Mouse (Mus musculus) hindbrain, embryonic 12.5 days (tissue): ENCODE measurements around the gene Prkcd. TPM values are rescaled to one million over a fixed set of nuclear protein-coding genes. Genes with fewer than 3 reads are reported as not detected.
A peak's percentile ranks its signal among the peaks of the same experiment; 100 is the strongest.

Experiments used
- ATAC-seq: fragments of 200-750 bp; cut with Nextera tagmentation; 2 replicates; pipeline ENCODE4 v1.8.0; 2017; ENCODE audit warnings: moderate TSS enrichment; ENCODE audit not compliant: low FRiP score
- H3K27ac ChIP-seq: fragments of 300-500 bp; sonication (generic); 2 replicates; pipeline ENCODE4 v1.5.1; 2016; ENCODE audit warnings: mild to moderate bottlenecking
- H3K27me3 ChIP-seq: fragments of 300-500 bp; sonication (generic); 2 replicates; pipeline ENCODE4 v1.6.1; 2016; ENCODE audit warnings: mild to moderate bottlenecking
- H3K36me3 ChIP-seq: fragments of 300-500 bp; sonication (generic); 2 replicates; pipeline ENCODE4 v1.6.1; 2016; ENCODE audit warnings: mild to moderate bottlenecking
- H3K4me1 ChIP-seq: fragments of 300-500 bp; sonication (generic); 2 replicates; pipeline ENCODE4 v1.6.1; 2016
- H3K4me2 ChIP-seq: fragments of 300-500 bp; sonication (generic); replicated peaks from 2 replicates; pipeline ENCODE4 v1.6.1; 2016; ENCODE audit warnings: mild to moderate bottlenecking
- H3K4me3 ChIP-seq: fragments of 300-500 bp; sonication (generic); 2 replicates; pipeline ENCODE4 v1.5.1; 2016; ENCODE audit warnings: mild to moderate bottlenecking
- H3K9ac ChIP-seq: fragments of 300-500 bp; sonication (generic); 2 replicates; pipeline ENCODE4 v1.6.1; 2016; ENCODE audit warnings: mild to moderate bottlenecking, moderate library complexity
- H3K9me3 ChIP-seq: fragments of 300-500 bp; sonication (generic); replicated peaks from 2 replicates; pipeline ENCODE4 v1.6.1; 2016; ENCODE audit warnings: mild to moderate bottlenecking
- WGBS: fragments of 180-500 bp; shearing (Covaris S2); methylation state at CpG from one replicate; pipeline ENCODE4 v1.1.7; 2016; 5-methylcytosine and 5-hydroxymethylcytosine counted together
- polyA plus RNA-seq: library from polyadenylated mRNA; unstranded; fragments of >200 nt; fragmentation: Nextera tagmentation; extraction: Ambion mirVana; gene quantifications from 2 replicates; pipeline ENCODE4 v1.2.1, GENCODE M21; 2016

Prkcd gene
- polyA plus RNA-seq, 1 experiment from 2014 or later, result 44.2 TPM

DNA sequence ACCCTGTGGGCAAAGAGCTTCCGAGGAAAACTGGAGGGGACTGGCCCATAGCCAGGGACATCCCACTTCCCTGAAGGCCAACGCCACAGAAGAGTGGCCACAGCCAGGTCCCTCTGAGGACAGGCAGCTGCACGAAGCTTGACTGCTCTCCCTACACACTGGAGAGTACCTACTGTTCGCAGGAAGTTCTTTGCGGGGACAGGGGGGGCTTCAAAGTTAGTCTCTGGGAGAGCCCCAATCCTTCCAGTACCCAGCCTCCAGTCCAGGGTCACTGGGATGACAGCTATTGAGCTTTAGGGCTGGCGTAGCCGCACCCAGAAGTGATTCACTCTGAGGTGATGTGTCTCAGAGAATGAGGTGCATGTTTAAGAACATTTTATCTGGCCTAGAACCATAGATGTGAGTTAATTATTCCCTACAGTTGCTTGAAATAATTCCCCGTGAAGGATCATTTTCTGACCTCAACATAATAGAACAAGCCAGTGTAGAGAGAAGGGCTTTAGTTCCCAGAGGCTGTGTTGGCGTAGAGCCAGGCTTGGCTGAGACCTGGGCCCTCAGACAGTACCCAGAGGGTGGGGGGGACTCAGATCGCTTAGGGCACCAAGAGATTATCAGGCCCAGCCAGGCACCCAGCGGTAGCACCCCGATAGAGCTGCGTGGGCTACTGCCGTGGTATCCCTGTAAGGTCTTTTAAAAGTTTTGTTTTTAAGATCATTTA, 64.4 kb downstream of the Prkcd start:
- 85% methylated on average over 14 of the region's 14 CpGs for WGBS
- no peak overlapping the region for H3K4me2 ChIP-seq
- ATAC-seq, result peak; percentile 74; the same call in 1 of the 2 replicates
- H3K27ac ChIP-seq, result peak overlapping the region; percentile 55; the same call in 1 of the 2 replicates
- H3K9me3 ChIP-seq, result no peaks in the 10 kb centered on the region
- H3K36me3 ChIP-seq, result peaks cover 74% of the 10 kb centered on the region
- H3K4me1 ChIP-seq, result no peaks in the 10 kb centered on the region; the same call in 1 of the 2 replicates
- H3K9ac ChIP-seq, result no peak overlapping the region
- no peaks in the 10 kb centered on the region for H3K27me3 ChIP-seq
- H3K4me3 ChIP-seq, result no peak overlapping the region

DNA sequence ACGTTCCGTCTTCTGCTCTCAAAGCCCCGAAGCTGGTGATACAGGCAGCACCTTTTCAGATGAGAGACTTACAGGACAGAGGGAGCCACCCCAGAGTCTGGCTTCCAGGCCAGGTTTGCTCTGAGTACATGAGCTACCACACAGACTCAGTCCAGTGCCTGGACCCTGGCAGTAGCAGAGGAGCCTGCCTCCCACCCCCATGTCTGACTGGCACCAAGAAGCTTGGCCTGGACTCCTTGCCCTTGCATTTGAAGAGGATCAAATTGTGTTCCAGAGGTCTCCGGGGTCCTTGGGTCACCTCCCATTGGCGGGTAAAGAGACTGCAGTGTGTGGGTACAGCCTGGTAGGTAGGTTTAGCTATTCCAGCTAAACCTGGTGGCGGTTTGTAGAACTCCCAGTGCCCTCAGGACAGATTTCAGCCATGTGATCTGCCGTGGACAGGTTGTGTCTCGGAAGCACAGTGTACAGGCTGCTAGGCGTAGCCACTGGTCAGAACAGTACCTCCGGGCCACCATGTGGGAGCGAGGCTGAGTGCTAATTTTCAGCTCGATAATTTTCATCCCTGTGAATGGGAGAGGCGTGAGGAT, 65.1 kb downstream of the Prkcd start:
- Histone ChIP-seq H3K27me3 (no peaks in the 10 kb centered on the region), H3K9ac (no peak overlapping the region), H3K27ac (peak overlapping the region; percentile 55; the same call in 1 of the 2 replicates), H3K36me3 (peaks cover 70% of the 10 kb centered on the region), H3K4me3 (no peak overlapping the region), H3K4me2 (no peak overlapping the region), H3K9me3 (no peaks in the 10 kb centered on the region), H3K4me1 (no peaks in the 10 kb centered on the region; the same call in 1 of the 2 replicates)
- WGBS, result 92% methylated on average over 13 of the region's 13 CpGs
- ATAC-seq, result no peak

DNA sequence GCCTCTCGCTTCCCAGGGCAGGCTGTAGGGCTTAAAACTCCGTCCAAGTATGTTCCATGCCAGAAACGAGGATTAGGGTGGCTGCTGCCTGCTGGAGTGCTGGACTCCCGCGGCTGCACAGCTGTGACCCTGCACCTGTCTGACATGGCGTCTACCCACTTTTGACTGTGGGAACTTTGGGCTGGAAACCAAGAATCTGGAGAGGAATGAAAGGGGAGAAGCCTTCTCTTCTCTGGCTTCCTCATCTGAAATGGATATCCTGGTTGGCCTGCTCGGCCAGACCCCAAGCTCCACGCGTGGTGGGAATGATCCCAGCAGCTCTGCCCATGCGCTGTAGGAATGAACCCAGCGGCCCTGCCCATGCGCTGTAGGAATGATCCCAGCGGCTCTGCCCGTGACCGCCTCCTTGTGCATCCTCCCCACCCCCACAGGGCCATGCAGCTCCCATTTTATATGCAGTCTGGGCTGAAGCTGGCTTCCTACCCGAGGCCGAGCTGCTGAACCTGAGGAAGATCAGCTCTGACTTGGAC, 66.6 kb downstream of the Prkcd start:
- no peak overlapping the region for H3K4me2 ChIP-seq
- no peak for ATAC-seq
- H3K36me3 ChIP-seq, result peaks cover 56% of the 10 kb centered on the region
- H3K9ac ChIP-seq, result no peak overlapping the region
- H3K9me3 ChIP-seq, result no peaks in the 10 kb centered on the region
- no peaks in the 10 kb centered on the region; the same call in 1 of the 2 replicates for H3K4me1 ChIP-seq
- WGBS, result 86% methylated on average over 17 of the region's 17 CpGs
- H3K4me3 ChIP-seq, result no peak overlapping the region
- no peak overlapping the region for H3K27ac ChIP-seq
- no peaks in the 10 kb centered on the region for H3K27me3 ChIP-seq

DNA sequence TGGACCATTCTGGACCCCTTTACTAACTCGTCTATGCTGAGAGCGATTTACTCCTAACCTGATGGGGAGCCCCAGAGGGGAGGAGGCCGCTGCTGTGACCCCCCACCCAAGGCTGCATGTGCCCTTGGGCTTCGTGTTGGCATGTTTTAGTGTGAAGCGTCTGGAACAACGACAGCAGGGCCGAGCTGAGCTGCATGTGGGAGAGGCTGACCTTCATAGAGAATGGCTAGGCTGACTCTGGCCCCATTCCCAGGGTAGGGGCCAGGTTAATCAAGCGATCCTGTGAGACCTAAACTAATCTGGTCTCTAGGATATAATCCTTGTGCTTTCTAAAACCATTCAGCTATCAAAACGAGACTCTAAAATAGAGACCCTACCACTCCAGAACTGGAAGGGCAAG, 68.3 kb downstream of the Prkcd start:
- 85% methylated on average over 9 of the region's 9 CpGs for WGBS
- Histone ChIP-seq H3K4me1 (no peaks in the 10 kb centered on the region; the same call in 1 of the 2 replicates), H3K9ac (no peak overlapping the region), H3K27ac (no peak overlapping the region), H3K4me2 (no peak overlapping the region), H3K27me3 (no peaks in the 10 kb centered on the region), H3K9me3 (no peaks in the 10 kb centered on the region), H3K4me3 (no peak overlapping the region), H3K36me3 (peaks cover 42% of the 10 kb centered on the region)
- no peak for ATAC-seq

DNA sequence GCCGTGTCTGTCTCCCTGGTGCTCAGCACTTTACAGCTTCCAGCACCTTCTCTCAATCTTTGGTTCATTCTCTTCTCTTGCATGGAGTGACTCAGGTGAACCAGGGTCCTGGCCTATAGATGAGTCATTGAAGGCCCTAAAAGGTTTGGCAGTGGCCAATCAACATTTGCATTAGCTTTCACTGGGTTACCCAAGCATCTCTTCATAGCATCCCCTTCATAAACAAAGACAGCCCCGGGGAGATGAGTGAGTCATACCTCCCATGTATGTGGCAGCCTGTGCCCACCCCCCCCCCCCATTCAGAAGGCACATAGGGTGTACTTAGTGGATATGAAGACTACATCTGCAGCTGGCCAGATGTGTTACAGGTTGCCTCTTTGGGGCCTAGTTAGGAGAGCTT, 69.4 kb downstream of the Prkcd start:
- ATAC-seq, result no peak
- H3K27me3 ChIP-seq, result no peaks in the 10 kb centered on the region
- no peak overlapping the region for H3K27ac ChIP-seq
- H3K9ac ChIP-seq, result no peak overlapping the region
- no peak overlapping the region for H3K4me2 ChIP-seq
- peaks cover under 1% of the 10 kb centered on the region for H3K4me1 ChIP-seq
- 83% methylated on average over 2 of the region's 2 CpGs for WGBS
- H3K36me3 ChIP-seq, result peaks cover 39% of the 10 kb centered on the region
- H3K4me3 ChIP-seq, result no peak overlapping the region
- H3K9me3 ChIP-seq, result no peaks in the 10 kb centered on the region

DNA sequence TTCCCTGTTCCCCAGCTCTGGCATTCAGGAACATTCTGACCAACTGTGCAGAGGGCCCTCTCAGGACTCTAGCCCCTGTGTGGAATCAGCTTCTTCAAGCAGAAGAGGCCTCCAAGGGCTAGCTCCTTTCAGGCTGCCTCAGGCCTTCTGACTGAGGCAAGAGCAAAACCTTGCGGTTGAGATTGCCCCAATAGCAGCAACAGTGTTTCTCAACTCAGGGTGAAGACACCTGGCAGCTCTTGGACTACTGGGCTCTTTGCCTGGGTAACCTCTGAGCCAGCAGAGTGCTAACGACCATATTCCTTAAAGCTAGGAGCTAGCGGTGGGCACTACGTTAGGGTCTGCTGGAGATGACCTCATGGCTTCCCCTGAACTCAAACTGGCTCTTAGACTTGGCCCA, 72.8 kb downstream of the Prkcd start:
- Histone ChIP-seq H3K9ac (no peak overlapping the region), H3K36me3 (peaks cover 4% of the 10 kb centered on the region), H3K4me2 (no peak overlapping the region), H3K4me3 (no peak overlapping the region), H3K4me1 (peaks cover 26% of the 10 kb centered on the region), H3K27me3 (no peaks in the 10 kb centered on the region), H3K27ac (no peak overlapping the region), H3K9me3 (no peaks in the 10 kb centered on the region)
- 89% methylated on average over 4 of the region's 4 CpGs for WGBS
- no peak for ATAC-seq

DNA sequence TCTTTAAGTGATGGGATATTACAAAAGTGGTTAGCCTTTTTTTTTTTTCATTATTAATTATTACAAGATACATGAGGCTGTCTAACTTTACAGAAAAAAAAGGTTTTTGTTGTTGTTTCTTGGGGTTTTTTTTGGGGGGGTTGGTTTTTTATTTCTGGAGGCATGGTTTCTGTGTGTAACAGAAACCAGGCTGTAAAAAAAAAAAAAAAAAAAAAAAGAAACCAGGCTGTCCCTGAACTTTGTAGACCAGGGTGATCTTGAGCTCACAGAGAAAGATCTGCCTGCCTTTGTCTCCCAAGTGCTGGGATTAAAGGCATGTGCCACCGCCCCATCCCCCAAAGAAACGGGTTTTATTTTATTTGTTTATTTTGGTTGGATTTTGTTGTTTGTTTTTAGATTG, 74.0 kb downstream of the Prkcd start:
- peaks cover 29% of the 10 kb centered on the region for H3K4me1 ChIP-seq
- no peak overlapping the region for H3K4me3 ChIP-seq
- no peaks in the 10 kb centered on the region for H3K27me3 ChIP-seq
- H3K27ac ChIP-seq, result no peak overlapping the region
- H3K9me3 ChIP-seq, result no peaks in the 10 kb centered on the region
- H3K4me2 ChIP-seq, result no peak overlapping the region
- ATAC-seq, result no peak
- peaks cover 3% of the 10 kb centered on the region; the same call in 1 of the 2 replicates for H3K36me3 ChIP-seq
- H3K9ac ChIP-seq, result no peak overlapping the region
- 99% methylated on average over 2 of the region's 2 CpGs for WGBS

DNA sequence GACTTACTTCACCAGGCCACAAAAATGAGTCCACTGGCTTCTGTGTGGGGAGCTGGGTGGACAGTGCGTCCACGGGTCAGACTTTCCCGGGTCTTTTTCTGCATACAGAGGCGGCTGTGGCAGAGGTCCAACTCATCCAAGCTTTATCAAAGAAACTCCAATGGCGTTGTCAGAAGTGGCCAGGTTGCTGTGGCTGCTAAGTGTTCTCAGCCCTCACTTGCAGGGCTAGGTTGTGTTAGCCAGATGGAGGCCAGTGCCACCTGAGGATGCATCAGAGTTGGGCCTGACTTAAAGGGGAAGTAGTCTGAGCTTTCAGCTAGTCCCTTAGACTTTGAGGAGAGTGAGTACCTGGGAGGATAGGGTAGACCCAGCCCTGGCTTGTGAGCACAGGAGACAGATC, 74.5 kb downstream of the Prkcd start:
- ATAC-seq, result no peak
- peak overlapping the region; percentile 12; the same call in 1 of the 2 replicates for H3K4me3 ChIP-seq
- WGBS, result 74% methylated on average over 5 of the region's 5 CpGs

DNA sequence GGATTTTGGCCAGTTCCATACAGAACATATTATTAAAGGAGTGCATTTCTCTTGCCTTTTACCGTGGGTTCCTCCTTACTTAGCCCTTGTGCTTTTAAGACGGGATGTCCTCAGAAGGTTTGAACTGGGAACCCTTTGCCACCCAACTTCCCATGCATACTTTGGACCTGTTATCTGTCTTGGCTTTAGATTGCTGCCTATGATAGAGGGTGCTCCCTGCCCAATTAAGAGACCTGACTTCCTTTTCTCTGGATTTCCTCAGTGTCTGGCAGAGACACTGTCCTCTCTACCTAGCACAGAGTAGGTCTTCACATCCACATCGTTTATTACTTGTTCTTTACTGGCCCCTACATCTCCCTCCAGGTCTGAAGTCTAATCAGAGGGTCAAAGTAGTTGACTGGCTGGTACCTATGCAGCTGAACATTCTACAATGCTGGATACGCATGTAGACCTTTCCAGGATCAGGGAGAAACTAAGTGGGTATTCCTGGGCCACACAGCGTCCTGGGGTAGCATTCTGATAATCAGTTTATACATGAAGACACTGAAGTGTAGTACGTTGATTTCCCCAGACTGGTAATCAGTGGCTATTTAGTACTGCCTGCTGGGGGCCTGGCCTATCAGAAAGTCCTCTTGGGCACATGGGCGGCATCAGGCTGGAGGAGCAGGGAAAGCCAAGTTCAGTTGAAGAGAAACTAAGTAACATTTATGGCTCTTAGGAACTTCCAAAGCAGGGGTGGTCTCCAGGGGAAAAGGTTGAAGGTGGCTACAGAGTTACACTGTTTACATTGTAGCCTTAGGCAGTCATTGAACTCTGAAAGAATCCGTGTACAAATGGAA, 75.6 kb downstream of the Prkcd start:
- Histone ChIP-seq H3K4me2 (peak overlapping the region; percentile 84), H3K9me3 (no peaks in the 10 kb centered on the region), H3K4me1 (peaks cover 29% of the 10 kb centered on the region), H3K27ac (no peak overlapping the region), H3K9ac (peak overlapping the region; percentile 83), H3K36me3 (no peaks in the 10 kb centered on the region; the same call in 1 of the 2 replicates), H3K27me3 (no peaks in the 10 kb centered on the region), H3K4me3 (peak overlapping the region; percentile 64)
- WGBS, result 41% methylated on average over 8 of the region's 8 CpGs
- ATAC-seq, result no peak

More for the DNA sequence above, 74.5 kb downstream of the Prkcd start:
- H3K9me3 ChIP-seq, result no peaks in the 10 kb centered on the region
- H3K9ac ChIP-seq, result no peak overlapping the region
- peaks cover 29% of the 10 kb centered on the region for H3K4me1 ChIP-seq
- H3K36me3 ChIP-seq, result peaks cover 3% of the 10 kb centered on the region; the same call in 1 of the 2 replicates
- H3K27ac ChIP-seq, result no peak overlapping the region
- no peaks in the 10 kb centered on the region for H3K27me3 ChIP-seq
- peak overlapping the region; percentile 84 for H3K4me2 ChIP-seq

DNA sequence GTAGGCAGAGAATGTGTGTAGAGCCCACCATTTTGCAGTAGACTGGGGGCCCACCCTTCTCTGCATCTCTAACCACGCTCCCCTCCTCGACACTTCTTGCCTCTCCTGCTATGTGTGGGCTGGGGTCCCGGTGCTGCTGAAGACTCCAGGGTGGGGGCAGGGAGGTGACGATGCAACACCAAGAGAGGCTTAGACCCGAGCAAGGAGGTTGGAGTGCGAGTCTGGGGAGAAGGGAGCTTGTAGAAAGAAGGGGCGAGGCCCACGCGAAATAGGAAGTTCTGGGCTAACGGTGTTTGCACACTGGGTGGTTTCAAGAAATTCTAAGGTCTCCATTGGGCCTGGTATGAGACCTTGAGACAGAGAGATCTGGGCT, 76.2 kb downstream of the Prkcd start:
- Histone ChIP-seq H3K27me3 (no peaks in the 10 kb centered on the region), H3K4me1 (peaks cover 29% of the 10 kb centered on the region), H3K4me2 (peak overlapping the region; percentile 84), H3K9ac (peak overlapping the region; percentile 83), H3K36me3 (no peaks in the 10 kb centered on the region; the same call in 1 of the 2 replicates), H3K4me3 (peak overlapping the region; percentile 64), H3K9me3 (no peaks in the 10 kb centered on the region), H3K27ac (peak overlapping the region; percentile 88)
- WGBS, result 0% methylated on average over 10 of the region's 10 CpGs
- ATAC-seq, result peak; percentile 9; the same call in 1 of the 2 replicates

DNA sequence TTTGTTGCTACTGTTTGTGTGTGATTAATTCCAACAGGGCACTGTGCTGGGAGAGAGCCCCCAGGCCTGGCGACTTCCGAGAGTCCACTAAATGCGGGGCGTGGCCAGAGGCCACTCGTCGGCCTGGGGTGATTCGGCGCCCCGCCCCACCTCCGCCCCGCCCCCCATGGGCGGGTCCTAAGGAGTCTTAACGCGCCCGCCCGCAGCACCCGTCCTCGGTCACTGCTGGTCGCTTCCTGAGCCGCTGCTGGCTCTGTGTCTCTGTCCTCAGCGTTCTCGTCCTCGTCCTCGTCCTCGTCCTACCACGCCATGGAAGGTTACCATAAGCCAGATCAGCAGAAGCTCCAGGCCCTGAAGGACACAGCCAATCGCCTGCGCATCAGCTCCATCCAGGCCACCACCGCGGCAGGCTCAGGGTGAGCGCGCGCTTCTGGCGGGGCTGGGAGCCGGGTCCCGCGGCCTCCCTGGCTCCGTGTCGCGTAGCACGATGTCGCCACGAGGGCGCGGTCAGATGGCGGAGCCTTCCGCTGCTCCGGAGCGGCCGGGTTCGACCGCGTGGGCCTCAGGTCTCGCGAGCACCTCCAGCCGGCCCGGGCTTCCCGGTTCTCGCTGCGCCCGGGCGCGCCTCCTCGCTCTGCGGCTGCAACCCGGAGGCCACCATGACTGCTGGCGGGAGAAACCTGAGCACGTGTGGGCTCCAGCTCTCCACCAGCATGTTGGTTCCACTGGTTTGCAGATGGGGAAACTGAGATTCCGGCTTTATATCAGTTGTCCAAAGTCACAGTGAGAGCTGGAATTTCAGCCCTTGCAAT, 76.8 kb downstream of the Prkcd start:
- H3K9me3 ChIP-seq, result no peaks in the 10 kb centered on the region
- peak overlapping the region; percentile 83 for H3K9ac ChIP-seq
- H3K27me3 ChIP-seq, result no peaks in the 10 kb centered on the region
- peaks cover 29% of the 10 kb centered on the region for H3K4me1 ChIP-seq
- peak overlapping the region; percentile 88 for H3K27ac ChIP-seq
- under 1% methylated on average over 69 of the region's 69 CpGs for WGBS
- peak; percentile 96 for ATAC-seq
- H3K4me3 ChIP-seq, result peak overlapping the region; percentile 64
- H3K36me3 ChIP-seq, result no peaks in the 10 kb centered on the region; the same call in 1 of the 2 replicates
- peak overlapping the region; percentile 84 for H3K4me2 ChIP-seq
